Mouse (Mus musculus): ENCODE results near the gene Gnl1.
A peak's percentile ranks its signal among the peaks of the same experiment; 100 is the strongest.
"Not testable (repeated sequence)": the region's sequence is repeated elsewhere in the genome, so short reads cannot be mapped to it uniquely, and the experiment has no call there.

Gnl1 gene

DNA sequence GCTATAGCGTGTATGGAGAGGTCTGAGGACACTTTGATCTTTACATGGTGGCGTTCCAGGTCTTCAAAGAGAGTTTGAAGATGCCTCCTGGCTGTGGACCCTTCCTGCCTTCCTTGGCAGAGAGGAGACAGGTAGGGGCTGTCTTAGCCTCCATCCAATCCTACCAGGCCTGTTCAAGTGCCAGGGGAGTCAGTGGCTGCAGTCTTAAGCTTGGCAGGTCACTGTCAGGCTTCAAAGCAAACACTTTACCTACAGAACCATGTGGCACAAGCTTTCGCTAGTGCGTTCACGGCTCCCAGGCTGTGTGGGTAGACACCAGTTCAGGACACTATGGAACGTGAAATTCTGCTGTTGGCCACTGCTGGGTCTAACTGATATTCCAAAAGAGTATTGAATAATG lies 43.3 kb downstream of the Gnl1 start:
- no peak for DNase-seq (ENCODE audit: extremely low read depth, insufficient read length, low spot score)

DNA sequence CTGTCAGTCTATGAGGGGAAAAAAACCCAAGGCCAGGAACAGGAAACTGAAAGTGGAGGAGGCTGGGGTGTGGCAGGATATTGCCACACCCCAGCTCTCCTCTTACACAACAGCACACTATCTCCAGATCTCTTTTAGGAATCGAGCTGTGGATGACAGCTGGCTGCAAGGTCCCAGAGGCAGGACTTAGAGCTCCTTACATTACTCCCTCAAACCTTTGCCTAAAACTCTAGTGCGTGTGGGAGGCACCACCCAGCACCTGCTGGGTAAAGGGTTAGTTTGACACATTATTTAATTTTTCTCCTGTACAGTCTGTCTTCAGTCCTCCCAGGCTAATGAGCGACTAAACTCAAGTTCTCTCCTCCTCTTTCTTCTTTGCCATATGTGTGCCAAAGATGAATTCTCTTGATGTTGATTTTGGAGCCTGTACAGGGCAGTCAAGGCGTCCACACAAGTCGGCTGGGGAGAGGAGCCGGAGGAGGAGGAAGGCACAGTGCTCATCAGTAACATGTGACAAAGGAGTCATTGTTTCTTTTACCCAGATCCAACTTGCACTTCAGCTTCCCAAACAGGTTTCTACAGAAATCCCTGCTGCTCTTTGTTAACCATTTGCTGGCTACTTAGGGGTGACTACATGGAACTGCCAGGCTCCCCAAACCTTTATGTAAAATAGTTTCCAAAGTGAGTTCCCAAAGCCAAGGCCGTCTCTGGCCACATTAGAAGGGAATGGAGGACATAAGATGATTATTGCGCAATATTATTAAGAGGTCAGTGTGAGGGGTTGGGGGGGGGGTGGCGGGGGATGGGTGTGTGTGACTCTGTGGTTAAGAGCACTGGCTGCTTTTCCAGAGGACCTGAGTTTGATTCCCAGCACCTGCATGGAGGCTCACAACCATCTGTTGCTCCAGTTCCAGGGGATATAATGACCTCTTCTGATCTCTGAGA lies 44.3 kb downstream of the Gnl1 start:
- DNase-seq (ENCODE audit: extremely low read depth, insufficient read length, low spot score): peak; percentile 82

DNA sequence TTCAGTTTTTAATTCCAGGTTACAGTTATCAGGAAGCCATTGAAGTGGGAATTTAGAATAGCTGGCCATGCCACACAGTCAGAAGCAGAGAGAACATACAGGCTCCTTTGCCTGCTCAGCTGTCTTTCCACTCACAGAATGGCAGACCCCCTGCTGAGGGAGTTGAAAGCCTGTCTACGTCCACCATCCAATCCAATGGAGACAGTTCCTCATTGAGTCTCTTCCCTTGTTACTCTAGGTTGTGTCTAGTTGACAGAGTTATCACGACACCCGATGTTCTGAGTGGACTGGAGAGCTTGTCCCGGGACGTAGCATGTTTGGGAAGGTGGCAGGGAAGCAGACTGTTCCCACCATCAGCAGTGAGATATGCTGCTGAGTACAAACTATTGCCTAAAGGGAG lies 45.5 kb downstream of the Gnl1 start:
- no peak for DNase-seq (ENCODE audit: extremely low read depth, insufficient read length, low spot score)

- DNase-seq (ENCODE audit: extremely low read depth, insufficient read length, low spot score): no peak
Observed at GRCm38 (mm10) chr17:36025901-36026300, 46.2 kb downstream of the Gnl1 start.

DNA sequence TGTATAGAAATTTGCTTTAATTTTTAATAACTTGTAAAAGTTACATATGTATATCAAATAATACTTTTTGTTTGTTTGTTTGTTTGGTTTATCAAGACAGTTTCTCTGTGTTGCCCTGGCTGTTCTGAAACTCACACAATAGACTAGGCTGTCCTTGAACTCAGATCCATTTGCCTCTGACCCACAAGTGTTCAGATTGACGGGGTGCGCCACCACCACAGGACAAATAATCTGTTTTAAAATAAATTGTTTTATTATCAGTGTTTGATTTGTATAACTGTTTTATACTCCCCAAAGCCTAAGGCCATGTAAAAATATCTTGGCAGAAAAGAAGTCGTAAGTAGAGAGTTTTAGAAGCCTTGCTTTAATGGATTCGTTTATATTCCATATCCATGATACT lies 48.0 kb downstream of the Gnl1 start:
- DNase-seq (ENCODE audit: extremely low read depth, insufficient read length, low spot score): no peak

DNA sequence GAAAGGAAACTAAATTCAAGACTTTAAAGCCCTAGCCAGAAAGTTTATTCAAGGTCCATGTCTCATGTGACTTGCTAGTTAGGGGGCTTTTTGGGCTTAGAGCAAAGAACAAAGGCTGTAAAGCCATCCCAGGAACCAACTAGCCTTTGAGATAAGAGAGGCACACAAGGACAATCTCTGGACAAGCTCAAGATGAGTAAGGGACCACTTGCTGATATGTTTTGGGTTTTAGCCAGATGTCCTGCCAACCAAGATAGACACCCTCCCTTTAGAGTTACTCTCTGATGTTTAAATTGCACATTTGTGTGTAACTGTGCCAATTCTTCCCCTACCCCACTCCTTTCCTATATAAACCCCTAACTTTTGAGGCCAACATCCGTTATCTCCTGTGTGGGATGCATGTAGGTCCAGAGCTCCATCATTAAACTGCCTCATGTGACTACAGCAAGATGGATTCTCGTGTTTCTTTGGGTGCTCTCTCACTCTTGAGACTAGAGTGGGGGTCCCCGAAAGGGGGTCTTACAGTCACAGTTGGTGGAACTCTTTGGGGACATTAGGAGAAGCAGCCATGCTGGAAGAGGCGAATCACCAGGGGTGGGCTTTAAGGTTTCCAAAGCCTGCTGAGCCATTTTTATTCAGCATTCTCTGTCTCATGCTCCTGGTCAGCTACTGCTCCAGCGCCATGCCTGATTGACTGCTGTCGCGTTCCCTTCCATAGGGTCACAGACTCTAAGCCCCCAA lies 49.4 kb downstream of the Gnl1 start:
- no peak for DNase-seq (ENCODE audit: extremely low read depth, insufficient read length, low spot score)

DNA sequence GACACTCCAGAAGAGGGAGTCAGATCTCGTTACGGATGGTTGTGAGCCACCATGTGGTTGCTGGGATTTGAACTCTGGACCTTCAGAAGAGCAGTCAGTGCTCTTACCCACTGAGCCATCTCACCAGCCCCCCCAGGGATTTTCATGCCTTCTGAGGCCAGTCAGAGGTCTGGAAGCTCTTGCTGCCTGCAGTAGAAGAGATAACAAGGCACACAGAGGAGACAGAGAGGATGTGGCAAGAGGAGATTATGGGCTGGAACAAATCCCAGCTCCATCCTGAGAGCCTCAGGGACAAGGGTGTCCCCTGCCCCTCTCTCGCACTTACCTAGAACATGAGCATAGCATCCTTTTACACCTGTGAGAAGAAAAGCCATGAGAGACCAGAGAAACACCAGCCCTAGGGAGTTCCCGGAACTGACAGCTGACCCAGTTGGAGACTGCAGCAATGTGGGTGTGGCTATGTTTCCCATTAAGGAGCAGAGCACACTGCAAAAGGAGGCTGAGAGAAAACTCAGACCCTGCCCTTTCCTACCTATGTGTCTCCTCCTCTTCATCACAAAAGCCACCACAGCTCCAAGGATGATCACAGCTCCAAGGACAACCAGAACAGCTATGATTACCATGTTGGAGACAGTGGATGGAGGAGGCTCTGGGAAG lies 50.5 kb downstream of the Gnl1 start:
- DNase-seq (ENCODE audit: extremely low read depth, insufficient read length, low spot score): not testable (repeated sequence)

DNA sequence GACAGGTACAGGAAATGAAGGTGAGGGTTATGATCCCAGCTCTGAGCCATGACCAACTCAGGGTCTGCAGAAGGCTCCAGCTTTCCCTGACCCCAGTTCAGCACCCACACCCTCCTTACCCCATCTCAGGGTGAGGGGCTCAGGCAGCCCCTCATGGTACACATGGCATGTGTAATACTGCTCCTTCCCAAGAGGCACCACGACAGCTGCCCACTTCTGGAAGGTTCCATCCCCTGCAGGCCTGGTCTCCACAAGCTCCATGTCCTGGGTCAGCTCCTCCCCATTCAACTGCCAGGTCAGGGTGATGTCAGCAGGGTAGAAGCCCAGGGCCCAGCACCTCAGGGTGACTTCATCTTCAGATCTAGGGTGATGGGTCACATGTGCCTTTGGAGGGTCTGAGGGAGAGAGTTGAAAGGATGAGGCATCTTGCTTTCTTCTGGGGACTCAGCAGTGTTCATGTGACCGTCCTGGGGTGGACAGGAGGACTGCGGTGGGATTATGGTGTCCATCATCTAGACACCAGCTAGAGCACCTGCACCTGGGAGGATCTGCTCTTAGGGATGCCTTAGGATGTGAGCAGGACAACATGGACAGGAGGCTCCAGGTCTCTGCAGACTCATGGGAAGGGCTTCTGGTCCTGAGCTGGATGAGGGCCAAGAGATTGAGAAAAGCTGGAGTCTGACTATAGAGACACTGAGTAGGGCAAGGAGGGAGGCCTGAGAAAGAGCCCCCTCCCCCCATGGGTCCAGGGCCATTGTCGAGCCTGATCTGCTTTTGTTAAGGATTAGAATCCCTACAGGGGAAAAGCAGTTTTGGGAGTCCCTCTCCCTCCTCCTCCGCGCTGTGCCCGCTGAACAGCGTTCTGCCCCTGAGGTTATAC lies 51.3 kb downstream of the Gnl1 start:
- not testable (repeated sequence) for DNase-seq (ENCODE audit: extremely low read depth, insufficient read length, low spot score)

- DNase-seq (ENCODE audit: extremely low read depth, insufficient read length, low spot score): peak; percentile 62
Observed at GRCm38 (mm10) chr17:36031583-36032331, 52.1 kb downstream of the Gnl1 start.

GRCm38 (mm10) chr17:36032351-36032875 lies 52.8 kb downstream of the Gnl1 start, which contains the start of gene H2-T23:
Gene H2-T23, minus strand, starts transcription at chr17:36032855.
- DNase-seq (ENCODE audit: extremely low read depth, insufficient read length, low spot score): peak; percentile 57

- DNase-seq (ENCODE audit: extremely low read depth, insufficient read length, low spot score): not testable (repeated sequence)
Observed at GRCm38 (mm10) chr17:36034524-36034923, 54.9 kb downstream of the Gnl1 start.

DNA sequence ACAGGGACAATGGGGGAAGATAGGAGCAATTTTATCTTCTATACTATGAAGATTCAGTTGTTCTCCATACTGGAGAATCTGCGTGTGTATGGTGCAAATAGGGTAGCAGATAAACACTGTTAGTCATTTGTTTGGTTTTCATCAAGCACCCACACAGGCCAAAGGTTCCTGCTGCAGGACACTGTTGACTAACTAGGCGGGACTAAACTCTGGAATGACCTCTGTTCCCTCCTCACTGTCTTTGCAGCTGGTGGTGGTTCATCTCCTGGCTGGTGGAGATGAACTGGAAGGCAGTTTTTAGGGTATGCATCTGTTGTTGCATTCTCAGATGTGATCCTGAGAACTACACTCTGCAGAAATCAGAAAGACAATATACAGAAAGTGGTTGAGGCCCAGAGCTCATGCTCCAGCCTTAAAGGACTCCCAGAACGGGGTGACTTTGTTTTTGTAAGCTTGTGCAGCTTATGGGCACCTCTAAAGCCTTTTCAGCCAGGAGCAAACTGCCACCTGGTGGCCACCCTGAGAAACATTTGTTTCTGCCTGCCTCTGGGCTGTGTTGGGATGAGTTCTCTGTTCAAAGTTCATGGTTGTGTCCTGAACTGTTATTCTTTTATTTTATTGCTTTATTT lies 55.5 kb downstream of the Gnl1 start:
- not testable (repeated sequence) for DNase-seq (ENCODE audit: extremely low read depth, insufficient read length, low spot score)

- DNase-seq (ENCODE audit: extremely low read depth, insufficient read length, low spot score): not testable (repeated sequence)
Observed at GRCm38 (mm10) chr17:36036126-36036525, 56.5 kb downstream of the Gnl1 start.
